Mouse (Mus musculus) lung, postnatal 36 days (tissue): ENCODE results near the gene Usf1.

Source experiments
- DNase-seq: peaks from one replicate; pipeline ENCODE4 v3.0.0; 2022; ENCODE audit warnings: mixed read lengths

Gene Usf1

GRCm38 (mm10) chr1:171410947-171411484 is at the start of gene Usf1:
Gene Usf1, plus strand, starts transcription at chr1:171411313.
- peak; percentile 96 for DNase-seq

GRCm38 (mm10) chr1:171365934-171366333 is 45.2 kb upstream of the Usf1 start:
- peak; percentile 58 for DNase-seq

- DNase-seq, result peak; percentile 82
Measured at GRCm38 (mm10) chr1:171369845-171370556, 41.1 kb upstream of the Usf1 start, which contains the start of gene Nectin4. Gene Nectin4, plus strand, starts transcription at chr1:171370099.

GRCm38 (mm10) chr1:171372880-171373279 is 38.2 kb upstream of the Usf1 start:
- DNase-seq, result no peak

- DNase-seq, result no peak
Measured at GRCm38 (mm10) chr1:171373946-171374345, 37.2 kb upstream of the Usf1 start.

GRCm38 (mm10) chr1:171375646-171376097 is 35.4 kb upstream of the Usf1 start:
- DNase-seq, result peak; percentile 88

GRCm38 (mm10) chr1:171378298-171378697 is 32.8 kb upstream of the Usf1 start:
- DNase-seq, result no peak

- DNase-seq, result peak; percentile 91
Measured at GRCm38 (mm10) chr1:171379935-171380599, 31.0 kb upstream of the Usf1 start.

- no peak for DNase-seq
Measured at GRCm38 (mm10) chr1:171382096-171382620, 29.0 kb upstream of the Usf1 start.

- no peak for DNase-seq
Measured at GRCm38 (mm10) chr1:171384361-171384760, 26.8 kb upstream of the Usf1 start.

GRCm38 (mm10) chr1:171385171-171385570 is 25.9 kb upstream of the Usf1 start:
- no peak for DNase-seq

GRCm38 (mm10) chr1:171387099-171387498 is 24.0 kb upstream of the Usf1 start:
- DNase-seq, result peak; percentile 34

- peak; percentile 88 for DNase-seq
Measured at GRCm38 (mm10) chr1:171388376-171389102, 22.6 kb upstream of the Usf1 start, which contains the start of gene Arhgap30. Gene Arhgap30, plus strand, starts transcription at chr1:171388954.

GRCm38 (mm10) chr1:171390101-171390500 is 21.0 kb upstream of the Usf1 start:
- peak; percentile 77 for DNase-seq

- no peak for DNase-seq
Measured at GRCm38 (mm10) chr1:171401821-171402220, 9.3 kb upstream of the Usf1 start.

GRCm38 (mm10) chr1:171402991-171403390 is 8.1 kb upstream of the Usf1 start:
- DNase-seq, result no peak

- DNase-seq, result no peak
Measured at GRCm38 (mm10) chr1:171407263-171407662, 3.9 kb upstream of the Usf1 start.

GRCm38 (mm10) chr1:171410231-171410630 is 882 bp upstream of the Usf1 start:
- DNase-seq, result no peak

GRCm38 (mm10) chr1:171411492-171411941 is 404 bp downstream of the Usf1 start:
- no peak for DNase-seq

GRCm38 (mm10) chr1:171412001-171412441 is 908 bp downstream of the Usf1 start:
- peak; percentile 57 for DNase-seq

GRCm38 (mm10) chr1:171412446-171412845 is 1.3 kb downstream of the Usf1 start:
- peak; percentile 43 for DNase-seq

GRCm38 (mm10) chr1:171413608-171414007 is 2.5 kb downstream of the Usf1 start:
- no peak for DNase-seq

GRCm38 (mm10) chr1:171418660-171419059 is 7.5 kb downstream of the Usf1 start, which contains the start of gene Tstd1:
Gene Tstd1, plus strand, starts transcription at chr1:171418872.
- DNase-seq, result no peak
